Mouse (Mus musculus) cerebellum, postnatal 10 days (tissue): ENCODE measurements around the gene Zbtb6.
A peak's percentile ranks its signal among the peaks of the same experiment; 100 is the strongest.

Experiments used
- DNase-seq, 2 experiments: peaks; one replicate each; pipeline ENCODE4 v3.0.0; 2021; ENCODE audit warnings: mixed read lengths in 2 of 2

The Zbtb6 gene

GRCm38 (mm10) chr2:37442611-37443591 lies at the start of gene Zbtb6, which contains the start of the genes Zbtb26 and Rabgap1:
Gene Zbtb6 (minus strand): TSS chr2:37443171.
Gene Zbtb26 (minus strand): TSS chr2:37443135.
Gene Rabgap1 (plus strand): TSS chr2:37443279.
- DNase-seq, result peak; percentile 98

DNA sequence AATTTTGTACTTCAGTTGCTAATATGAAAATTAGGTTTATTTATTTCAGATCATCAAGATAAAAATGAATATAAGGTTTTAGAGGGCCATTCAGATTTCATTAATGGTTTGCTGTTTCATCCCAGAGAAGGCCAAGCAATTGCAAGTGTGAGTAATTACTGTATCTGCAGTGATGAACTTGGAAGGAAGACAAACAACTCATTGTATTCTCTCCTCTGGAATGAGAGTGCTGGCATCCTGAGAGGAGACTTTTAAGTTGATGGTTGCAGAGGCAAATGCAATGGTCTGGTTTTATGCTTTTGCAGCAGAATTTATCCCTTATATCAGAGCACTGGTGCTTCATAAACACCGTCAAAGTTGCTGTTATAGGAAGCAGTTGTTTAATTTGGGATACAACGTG lies 46.0 kb upstream of the Zbtb6 start:
- DNase-seq, result no peak

GRCm38 (mm10) chr2:37486408-37486807 lies 43.4 kb upstream of the Zbtb6 start:
- no peak for DNase-seq

- peak; percentile 41 to 79 for DNase-seq
These were observed 42.4 kb upstream of the Zbtb6 start for GRCm38 (mm10) chr2:37485370-37485769.

DNA sequence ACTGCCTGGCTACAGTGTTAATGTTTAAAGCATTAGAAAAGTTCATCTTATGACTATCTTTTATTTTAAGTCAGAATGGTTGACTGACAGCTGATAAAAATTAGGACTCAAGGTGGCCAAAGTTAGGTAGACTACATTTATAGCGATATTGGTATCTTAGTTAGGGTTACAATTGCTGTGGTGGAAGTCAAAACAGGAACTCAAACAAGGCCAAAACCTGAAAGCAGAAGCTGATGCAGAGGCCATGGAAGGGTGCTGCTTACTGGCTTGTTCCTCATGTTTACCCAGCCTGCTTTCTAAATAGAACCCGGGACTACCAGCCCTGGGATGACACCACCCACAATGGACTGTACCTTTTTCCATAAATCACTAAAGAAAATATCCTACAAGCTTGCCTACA lies 41.2 kb upstream of the Zbtb6 start:
- no peak for DNase-seq

DNA sequence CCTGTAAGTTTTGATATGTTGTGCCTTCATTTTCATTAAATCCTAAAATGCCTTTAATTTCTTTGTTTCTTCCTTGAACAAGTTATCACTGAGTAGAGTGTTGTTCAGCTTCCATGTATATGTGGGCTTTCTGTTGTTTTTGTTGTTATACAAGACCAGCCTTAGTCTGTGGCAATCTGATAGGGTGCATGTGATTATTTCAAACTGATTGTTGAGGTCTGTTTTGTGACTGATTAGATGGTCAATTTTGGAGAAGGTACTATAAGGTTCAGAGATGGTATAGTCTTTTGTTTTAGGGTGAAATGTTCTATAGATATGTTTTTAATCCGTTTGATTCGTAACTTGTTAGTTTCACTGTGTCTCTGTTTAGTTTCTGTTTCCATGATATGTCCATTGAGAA lies 37.1 kb upstream of the Zbtb6 start:
- no peak for DNase-seq

DNA sequence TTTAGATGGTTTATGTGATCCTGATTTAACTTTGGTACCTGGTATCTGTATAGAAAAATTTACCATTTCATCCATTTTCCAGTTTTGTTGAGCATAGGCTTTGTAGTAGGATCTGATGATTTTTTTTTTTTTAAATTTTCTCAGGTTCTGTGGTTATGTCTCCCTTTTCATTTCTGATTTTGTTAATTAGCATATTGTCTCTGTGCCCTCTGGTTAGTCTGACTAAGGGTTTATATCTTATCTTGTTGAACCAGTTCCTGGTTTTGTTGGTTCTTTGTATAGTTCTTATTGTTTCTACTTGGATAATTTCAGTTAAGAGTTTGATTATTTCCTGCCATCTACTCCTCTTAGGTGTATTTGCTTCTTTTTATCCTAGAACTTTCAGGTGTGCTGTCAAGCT lies 36.6 kb upstream of the Zbtb6 start:
- no peak for DNase-seq

DNA sequence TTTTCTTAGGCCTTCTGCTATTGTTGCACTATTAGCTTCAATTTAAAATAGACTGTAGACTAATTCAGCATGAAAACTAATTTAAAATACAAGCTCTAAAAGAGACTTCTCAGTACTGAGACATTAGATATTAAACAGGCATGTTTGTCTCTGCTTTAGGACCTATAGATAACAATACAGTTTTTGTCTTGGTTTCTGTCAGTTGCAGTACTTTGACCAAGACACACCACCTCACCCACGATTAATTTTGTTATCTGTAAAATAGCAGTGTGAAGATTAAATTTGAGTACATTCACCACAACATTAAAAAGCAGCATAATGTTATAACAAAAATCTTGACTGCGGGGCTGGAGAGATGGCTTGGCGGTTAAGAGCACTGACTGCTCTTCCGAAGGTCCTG lies 23.3 kb upstream of the Zbtb6 start:
- no peak for DNase-seq

- no peak for DNase-seq
These were observed 17.7 kb upstream of the Zbtb6 start for GRCm38 (mm10) chr2:37460707-37461106.

- no peak for DNase-seq
These were observed 9.4 kb upstream of the Zbtb6 start for GRCm38 (mm10) chr2:37452376-37452760.

DNA sequence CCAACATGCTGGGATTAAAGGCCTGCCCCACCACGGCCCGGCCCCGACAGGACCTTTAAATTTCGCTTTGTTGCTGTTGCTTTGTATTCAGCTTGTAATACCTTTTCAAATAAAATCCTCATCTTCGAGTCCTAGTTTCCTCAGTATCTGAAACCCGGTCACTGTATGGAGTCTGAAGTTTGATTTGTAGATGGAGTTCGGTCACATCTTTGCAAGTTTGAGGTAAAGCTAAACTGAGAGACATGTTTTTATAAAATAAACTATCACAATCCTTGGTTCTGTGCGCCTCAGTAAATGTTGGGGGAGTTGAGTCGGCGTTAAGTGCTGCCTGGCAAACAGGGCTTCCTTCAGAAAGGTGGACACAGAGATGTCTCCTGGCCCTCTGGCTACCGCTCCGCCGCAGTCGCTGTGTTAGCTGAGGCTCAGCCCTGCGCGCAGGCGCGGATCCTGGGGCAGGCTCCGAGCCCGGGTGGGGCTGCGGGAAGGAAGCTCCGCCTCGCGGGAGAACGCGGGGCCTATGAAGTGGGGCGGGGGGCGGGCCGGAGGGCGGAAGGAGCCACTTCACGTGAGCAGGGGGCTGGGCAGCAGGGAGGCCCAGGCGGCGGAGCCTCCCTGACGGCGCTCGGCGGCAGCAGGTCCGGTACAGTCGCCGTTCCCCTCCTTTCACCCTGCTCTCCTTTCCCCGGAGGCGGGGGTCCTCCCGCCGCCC lies 8.8 kb upstream of the Zbtb6 start:
- DNase-seq, result peak; percentile 96 to 98

DNA sequence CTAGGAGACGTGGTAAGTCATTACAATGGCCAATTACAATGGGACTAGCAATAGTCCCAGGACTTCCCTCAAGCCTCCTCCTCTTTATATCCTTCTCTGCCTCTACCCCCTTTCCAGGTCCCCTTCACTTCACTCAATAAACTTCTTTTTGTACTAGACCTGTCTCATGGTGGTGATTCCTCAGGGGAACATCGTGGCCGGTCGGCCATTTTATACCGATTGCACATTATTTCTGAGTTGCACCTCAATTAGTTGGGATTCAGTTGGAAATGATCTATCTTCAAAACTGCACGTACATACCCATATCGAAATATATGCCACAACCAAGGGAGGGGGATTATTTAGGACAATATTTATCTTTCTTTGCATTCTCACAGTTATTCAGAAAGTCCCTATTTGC lies 11.4 kb downstream of the Zbtb6 start:
- DNase-seq, result peak in 1 of 2 experiments; percentile 17

- DNase-seq, result peak; percentile 89 to 92
These were observed 12.1 kb downstream of the Zbtb6 start for GRCm38 (mm10) chr2:37430593-37431464.

- peak in 1 of 2 experiments; percentile 10 for DNase-seq
These were observed 19.3 kb downstream of the Zbtb6 start for GRCm38 (mm10) chr2:37423671-37424070.

DNA sequence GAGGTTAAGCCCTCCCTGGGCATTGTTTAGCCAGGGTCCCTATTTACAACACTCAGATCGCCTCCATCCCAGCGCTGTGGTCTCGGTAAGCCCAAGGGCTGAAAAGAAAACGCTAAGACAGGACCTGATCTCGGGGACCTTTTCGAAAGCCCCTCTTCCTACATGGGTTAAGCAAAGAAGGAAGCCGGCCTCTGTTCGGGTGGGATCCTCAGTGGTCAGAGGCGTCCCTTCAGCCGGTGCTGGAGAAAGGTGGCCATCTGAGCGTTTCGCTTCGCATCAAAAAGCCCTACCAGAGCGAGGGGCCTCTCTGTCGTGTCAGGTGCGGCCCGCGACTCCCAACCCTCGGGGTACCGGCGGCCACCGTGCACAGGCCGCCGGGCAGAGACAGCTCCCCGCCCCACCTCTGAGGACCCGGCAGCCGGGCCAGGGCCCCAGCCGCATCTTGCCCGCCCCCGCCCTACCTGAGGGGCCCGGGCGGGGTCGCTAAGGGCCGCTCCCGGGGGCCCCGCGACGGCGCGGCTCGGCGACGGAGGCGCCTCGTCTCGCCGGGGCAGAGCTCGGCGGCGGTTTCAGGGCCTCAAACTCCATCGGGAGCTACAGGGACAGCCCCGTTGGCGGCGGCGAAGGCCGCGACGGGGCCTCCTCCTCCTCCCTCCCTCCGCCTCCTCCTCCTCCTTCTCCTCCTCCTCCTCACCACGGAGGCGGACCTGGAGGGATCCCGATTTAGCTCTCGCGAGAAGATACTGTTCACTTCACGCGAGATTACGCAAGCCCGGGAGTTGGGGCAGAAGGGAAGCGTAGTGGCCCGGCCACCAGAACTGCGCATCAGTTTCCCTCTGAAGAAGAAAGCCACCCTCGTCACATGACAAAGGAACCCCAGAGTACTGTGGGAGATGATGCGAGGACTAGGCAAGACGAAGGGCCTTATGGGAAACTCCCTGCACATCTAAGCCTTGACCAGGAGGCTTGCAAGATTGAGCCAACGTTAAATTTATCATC lies 20.4 kb downstream of the Zbtb6 start, which contains the start of gene Rc3h2:
Gene Rc3h2, minus strand, starts transcription at position 598 of the 999 bp plus-strand sequence.
- DNase-seq, result peak; percentile 97 to 98

- no peak for DNase-seq
These were observed 21.1 kb downstream of the Zbtb6 start for GRCm38 (mm10) chr2:37421903-37422302.

DNA sequence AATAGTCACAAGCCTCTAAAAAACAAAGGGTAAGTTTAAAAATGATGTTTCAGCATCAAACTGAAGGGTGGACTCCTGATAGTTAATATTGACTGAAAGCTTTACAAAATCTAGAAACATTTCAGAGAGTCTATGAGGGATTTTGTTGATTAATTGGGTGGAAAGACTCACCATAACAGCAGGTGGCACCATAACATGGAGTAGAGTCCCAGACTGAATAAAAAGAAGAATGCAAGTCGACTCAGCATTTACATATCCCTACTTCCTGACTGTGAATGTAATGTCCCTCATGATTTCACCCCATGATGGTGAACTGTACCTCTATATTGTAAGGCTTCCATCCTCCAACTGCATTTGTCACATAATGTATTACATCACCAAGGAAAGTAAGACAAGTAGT lies 47.4 kb downstream of the Zbtb6 start:
- no peak for DNase-seq

- no peak for DNase-seq
These were observed 60.0 kb downstream of the Zbtb6 start for GRCm38 (mm10) chr2:37382921-37383320.

DNA sequence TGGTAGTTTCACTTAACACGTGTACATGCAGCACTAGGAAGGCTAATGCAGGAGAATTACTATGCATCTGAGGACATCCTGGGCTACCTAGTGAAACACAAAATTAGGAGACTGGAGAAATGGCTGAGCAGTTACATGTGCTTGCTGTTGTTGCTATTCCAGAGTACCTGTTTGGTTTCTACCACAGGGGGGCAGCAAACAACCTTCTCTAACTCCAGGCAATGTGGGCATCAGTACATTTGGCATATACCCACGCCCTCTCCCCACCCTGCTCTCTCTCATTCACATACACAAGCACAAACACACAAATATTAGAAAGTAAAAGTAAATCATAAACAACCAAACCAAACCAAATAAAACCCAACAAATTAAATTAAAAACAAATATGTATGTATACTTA lies 62.8 kb downstream of the Zbtb6 start:
- peak; percentile 81 to 86 for DNase-seq

DNA sequence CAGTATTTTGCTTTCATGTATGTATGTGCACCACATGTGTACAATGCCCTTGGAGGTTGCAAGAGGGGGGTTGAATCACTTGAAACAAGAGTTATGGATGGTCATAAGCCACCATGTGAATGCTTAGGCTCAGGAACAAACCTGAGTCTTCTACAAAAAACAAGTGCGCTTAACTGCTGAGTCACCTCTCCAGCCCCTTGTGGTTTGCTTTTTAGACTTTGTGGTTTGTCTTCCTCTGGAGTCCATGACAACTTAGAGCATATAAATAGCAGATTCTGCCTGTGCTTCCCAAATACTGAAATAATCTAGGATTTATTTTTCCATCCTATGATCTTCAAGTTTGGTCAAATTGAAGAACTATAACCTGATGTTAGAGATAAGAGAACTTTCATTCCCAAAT lies 67.0 kb downstream of the Zbtb6 start:
- no peak for DNase-seq
